Mouse (Mus musculus): ENCODE measurements around the gene Tmem117.

GRCm38 (mm10) chr15:94956697-94957096, 327.7 kb downstream of the Tmem117 start:
- TF ChIP-seq TAL1 (IDR thresholded peaks at IDR 0.05; ENCODE audit: low read length) (no peak), GATA1 (IDR thresholded peaks at IDR 0.05; ENCODE audit: low read length) (no peak)

All from erythroblast, embryonic 14.5 days (primary cell).